In the genomic region with DNA sequence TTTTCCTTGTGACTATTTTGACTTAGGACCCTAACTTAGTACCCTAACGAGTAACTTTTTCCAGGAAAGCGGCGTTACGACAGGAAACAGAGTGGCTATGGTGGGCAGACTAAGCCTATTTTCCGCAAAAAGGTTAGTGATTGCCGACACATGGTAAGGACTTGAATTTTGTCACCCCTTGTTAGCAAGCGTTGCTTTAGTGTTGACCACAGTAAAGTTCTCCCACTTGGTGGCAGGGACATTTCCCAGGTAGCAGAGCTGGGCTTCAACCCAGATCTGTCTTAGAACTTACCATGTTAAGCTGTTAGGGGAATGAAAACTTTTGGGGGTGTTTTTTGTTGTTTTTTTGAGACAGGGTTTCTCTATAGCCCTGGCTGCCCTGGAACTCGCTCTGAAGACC, we compare ENCODE assay signal across 9 mouse cellular contexts. TPM values are rescaled to one million over a fixed set of nuclear protein-coding genes. Genes with fewer than 3 reads are reported as not detected.
DNase-seq lines count a peak whose midpoint lies in the region; ATAC-seq and TF ChIP-seq lines count a peak whose summit lies in the region.
"Had no signal": no experiment of that assay in that cellular context is flagged by ENCODE, and none has a peak within 500 bp of the region (broad histone marks: within the 10 kb centered on the region; RNA-seq: fewer than 3 reads in every experiment).

No protein-coding gene starts in this region.

- WGBS in heart, embryonic 15.5 days: 25% methylated on average over 8 of the region's 8 CpGs
- 29% methylated on average over 8 of the region's 8 CpGs for WGBS in hindbrain, embryonic 11.5 days
- WGBS in midbrain, embryonic 10.5 days: 37% methylated on average over 8 of the region's 8 CpGs

- TF ChIP-seq EP300 in MEL (IDR thresholded peaks at IDR 0.05; ENCODE audit: low read depth in 1 of 2, low read length in 2 of 2): no peak

- H3K27me3 ChIP-seq in heart, embryonic 15.5 days: no peaks in the 10 kb centered on the region
- H3K27me3 ChIP-seq in MEL (ENCODE audit: control insufficient read depth in 1 of 2, insufficient read depth in 2 of 2, low read length in 2 of 2): no peaks in the 10 kb centered on the region
- H3K27me3 ChIP-seq in hindbrain, embryonic 11.5 days (ENCODE audit: control insufficient read depth, insufficient read depth, low read length): no peaks in the 10 kb centered on the region
- peaks cover 22% of the 10 kb centered on the region; the same call in 1 of the 2 replicates for H3K27me3 ChIP-seq in midbrain, embryonic 10.5 days (ENCODE audit: low read depth, poor library complexity, severe bottlenecking)

- peak overlapping the region; percentile 54 for H3K9ac ChIP-seq in heart, embryonic 15.5 days
- H3K9ac ChIP-seq in MEL (ENCODE audit: control insufficient read depth, low read depth, low read length, poor library complexity, severe bottlenecking): peak overlapping the region; percentile 69
- peak overlapping the region; percentile 72 for H3K9ac ChIP-seq in hindbrain, embryonic 11.5 days (ENCODE audit: low read depth, low read length)

- H3K9me3 ChIP-seq in heart, embryonic 15.5 days (replicated peaks): no peaks in the 10 kb centered on the region
- no peaks in the 10 kb centered on the region for H3K9me3 ChIP-seq in MEL (replicated peaks; ENCODE audit: insufficient read depth, low read length)
- H3K9me3 ChIP-seq in hindbrain, embryonic 11.5 days (ENCODE audit: control insufficient read depth, low read length): no peaks in the 10 kb centered on the region
- H3K9me3 ChIP-seq in midbrain, embryonic 10.5 days (replicated peaks): no peaks in the 10 kb centered on the region

- no peak for DNase-seq in heart, adult 11 months
- peak; percentile 52 for DNase-seq in MEL (ENCODE audit: low read depth, low spot score)
- no peak for DNase-seq in hindbrain, embryonic 11.5 days (ENCODE audit: low spot score)
- no peak for DNase-seq in midbrain, embryonic 10.5 days (ENCODE audit: low spot score)
- DNase-seq in urinary bladder, postnatal 25 days (ENCODE audit: low spot score): no peak
- DNase-seq in spleen, adult 18-20 months: no peak
- DNase-seq: cerebellum, adult 9-11 months had no signal

- H3K27ac ChIP-seq in heart, embryonic 15.5 days: no peak overlapping the region
- H3K27ac ChIP-seq in MEL (ENCODE audit: control insufficient read depth, low read depth, low read length): peak overlapping the region; percentile 84
- no peak overlapping the region for H3K27ac ChIP-seq in hindbrain, embryonic 11.5 days (ENCODE audit: low read depth, low read length)
- peak overlapping the region; percentile 83 for H3K27ac ChIP-seq in midbrain, embryonic 10.5 days (replicated peaks)

- ATAC-seq in heart, embryonic 15.5 days (replicated peaks; ENCODE audit: insufficient number of reproducible peaks, insufficient read depth, low FRiP score, low read depth): no peak
- no peak for ATAC-seq in hindbrain, embryonic 11.5 days (ENCODE audit: low FRiP score)
- no peak for ATAC-seq in frontal cortex, adult (ENCODE audit: low TSS enrichment)

- TF ChIP-seq RAD21 in MEL (IDR thresholded peaks at IDR 0.05; ENCODE audit: low read depth, low read length): no peak

- H3K79me2 ChIP-seq in MEL (ENCODE audit: control insufficient read depth, insufficient read depth, low read length, poor library complexity): peaks cover 59% of the 10 kb centered on the region

- peaks cover 7% of the 10 kb centered on the region; the same call in 1 of the 2 replicates for H3K36me3 ChIP-seq in heart, embryonic 15.5 days
- H3K36me3 ChIP-seq in MEL (ENCODE audit: control insufficient read depth in 1 of 2, insufficient read depth in 2 of 2, low read length in 2 of 2): peaks cover 18 to 35% of the 10 kb centered on the region in 2 experiments
- no peaks in the 10 kb centered on the region for H3K36me3 ChIP-seq in hindbrain, embryonic 11.5 days (ENCODE audit: control insufficient read depth, insufficient read depth, low read length)
- peaks cover 40% of the 10 kb centered on the region for H3K36me3 ChIP-seq in midbrain, embryonic 10.5 days

- H3K4me1 ChIP-seq in heart, embryonic 15.5 days (replicated peaks): peaks cover 4% of the 10 kb centered on the region
- H3K4me1 ChIP-seq in MEL (ENCODE audit: control insufficient read depth in 1 of 2, insufficient read depth in 2 of 2, low read length in 2 of 2): peaks cover 7 to 12% of the 10 kb centered on the region in 2 experiments; a peak in 3 of 4 replicates
- no peaks in the 10 kb centered on the region for H3K4me1 ChIP-seq in hindbrain, embryonic 11.5 days (replicated peaks; ENCODE audit: control insufficient read depth, insufficient read depth, low read length)
- peaks cover 14% of the 10 kb centered on the region for H3K4me1 ChIP-seq in midbrain, embryonic 10.5 days

- no peak for TF ChIP-seq CTCF in MEL (IDR thresholded peaks at IDR 0.05 in 2 of 3, conservative IDR thresholded peaks at IDR 0.05 in 1 of 3; ENCODE audit: control insufficient read depth in 1 of 3, insufficient read depth in 1 of 3, low read depth in 2 of 3, low read length in 3 of 3, poor library complexity in 1 of 3, severe bottlenecking in 1 of 3)

- no peak for TF ChIP-seq POLR2A in MEL (IDR thresholded peaks at IDR 0.05; ENCODE audit: control insufficient read depth in 1 of 2, insufficient read depth in 1 of 2, low read depth in 1 of 2, low read length in 2 of 2, poor library complexity in 1 of 2)

- H3K4me3 ChIP-seq in heart, embryonic 15.5 days: peak overlapping the region; percentile 53
- H3K4me3 ChIP-seq in MEL (ENCODE audit: control insufficient read depth in 1 of 2, insufficient read depth in 1 of 2, low read depth in 2 of 2, low read length in 2 of 2): peak overlapping the region; percentile 59 to 70
- peak overlapping the region; percentile 58 for H3K4me3 ChIP-seq in hindbrain, embryonic 11.5 days (ENCODE audit: low read depth, low read length)
- H3K4me3 ChIP-seq in midbrain, embryonic 10.5 days: peak overlapping the region; percentile 67

- H3K4me2 ChIP-seq in heart, embryonic 15.5 days: peak overlapping the region; percentile 61
- peak overlapping the region; percentile 49 for H3K4me2 ChIP-seq in hindbrain, embryonic 11.5 days (replicated peaks; ENCODE audit: low read depth, low read length)

TF ChIP-seq in MEL, 35 proteins besides CTCF, POLR2A, EP300 and RAD21:
- TF ChIP-seq ZNF384 (IDR thresholded peaks at IDR 0.05; ENCODE audit: low read depth, low read length) (no peak), ETS1 (IDR thresholded peaks at IDR 0.05; ENCODE audit: low read depth, low read length) (no peak), CHD1 (IDR thresholded peaks at IDR 0.05; ENCODE audit: low read depth, low read length) (no peak), GABPA (IDR thresholded peaks at IDR 0.05; ENCODE audit: low read depth, low read length) (no peak), CHD2 (IDR thresholded peaks at IDR 0.05; ENCODE audit: low read length) (no peak)
TF ChIP-seq in MEL: peak in this region for 0.

RNA-seq across cellular contexts. Expression of gene Rpl36a, which starts 1.0 kb away (rescaled TPM):
- 203 and 263 TPM in 2 replicates for polyA plus RNA-seq in heart, embryonic 15.5 days (2015; fragmentation: Nextera tagmentation; extraction: Ambion mirVana)
- total RNA-seq in MEL (2012; rRNA removed): 6,735 and 6,935 TPM in 2 replicates
- polyA plus RNA-seq in MEL (2012; ENCODE audit: insufficient read depth in 1 of 2, insufficient read length in 2 of 2, low read depth in 1 of 2, low replicate concordance in 2 of 2, missing spikeins in 1 of 2): 1,000 to 10,000 TPM in 1 of 2 experiments, not detected in 1; 1,673 TPM
- polyA plus RNA-seq in hindbrain, embryonic 11.5 days (2014; fragmentation: Nextera tagmentation; extraction: Ambion mirVana): 279 and 285 TPM in 2 replicates
- 260 and 328 TPM in 2 replicates for polyA plus RNA-seq in midbrain, embryonic 10.5 days (2016; fragmentation: Nextera tagmentation; extraction: Ambion mirVana)

RNA-seq across cellular contexts. Expression of gene Btk, which starts 3.1 kb away (rescaled TPM):
- 0.74 and 2.1 TPM in 2 replicates for polyA plus RNA-seq in heart, embryonic 15.5 days (2015; fragmentation: Nextera tagmentation; extraction: Ambion mirVana)
- total RNA-seq in MEL (2012; rRNA removed): 134 and 137 TPM in 2 replicates
- 100 to 1,000 TPM; 291 to 327 TPM for polyA plus RNA-seq in MEL (2012; ENCODE audit: insufficient read depth in 1 of 2, insufficient read length in 2 of 2, low read depth in 1 of 2, low replicate concordance in 2 of 2, missing spikeins in 1 of 2)
- polyA plus RNA-seq in hindbrain, embryonic 11.5 days (2014; fragmentation: Nextera tagmentation; extraction: Ambion mirVana): 1.1 and 1.2 TPM in 2 replicates
- 1.0 and 1.3 TPM in 2 replicates for polyA plus RNA-seq in midbrain, embryonic 10.5 days (2016; fragmentation: Nextera tagmentation; extraction: Ambion mirVana)

RNA-seq across cellular contexts. Expression of gene Gla, which starts 14.5 kb away (rescaled TPM):
- polyA plus RNA-seq in heart, embryonic 15.5 days (2015; fragmentation: Nextera tagmentation; extraction: Ambion mirVana): 2.8 and 3.2 TPM in 2 replicates
- total RNA-seq in MEL (2012; rRNA removed): 10.0 and 10.2 TPM in 2 replicates
- polyA plus RNA-seq in MEL (2012; ENCODE audit: insufficient read depth in 1 of 2, insufficient read length in 2 of 2, low read depth in 1 of 2, low replicate concordance in 2 of 2, missing spikeins in 1 of 2): 10 to 100 TPM in 1 of 2 experiments, not detected in 1; 17.0 TPM
- polyA plus RNA-seq in hindbrain, embryonic 11.5 days (2014; fragmentation: Nextera tagmentation; extraction: Ambion mirVana): 3.0 and 5.0 TPM in 2 replicates
- polyA plus RNA-seq in midbrain, embryonic 10.5 days (2016; fragmentation: Nextera tagmentation; extraction: Ambion mirVana): 7.9 and 9.2 TPM in 2 replicates

RNA-seq across cellular contexts. Expression of gene Hnrnph2, which starts 14.5 kb away (rescaled TPM):
- polyA plus RNA-seq in heart, embryonic 15.5 days (2015; fragmentation: Nextera tagmentation; extraction: Ambion mirVana): 112 and 114 TPM in 2 replicates
- total RNA-seq in MEL (2012; rRNA removed): 127 and 134 TPM in 2 replicates
- polyA plus RNA-seq in MEL (2012; ENCODE audit: insufficient read depth in 1 of 2, insufficient read length in 2 of 2, low read depth in 1 of 2, low replicate concordance in 2 of 2, missing spikeins in 1 of 2): 100 to 1,000 TPM; 200 to 295 TPM
- polyA plus RNA-seq in hindbrain, embryonic 11.5 days (2014; fragmentation: Nextera tagmentation; extraction: Ambion mirVana): 127 and 174 TPM in 2 replicates
- polyA plus RNA-seq in midbrain, embryonic 10.5 days (2016; fragmentation: Nextera tagmentation; extraction: Ambion mirVana): 224 and 230 TPM in 2 replicates

RNA-seq across cellular contexts. Expression of gene Timm8a1, which starts 44.8 kb away (rescaled TPM):
- 65.5 and 70.3 TPM in 2 replicates for polyA plus RNA-seq in heart, embryonic 15.5 days (2015; fragmentation: Nextera tagmentation; extraction: Ambion mirVana)
- 217 and 240 TPM in 2 replicates for total RNA-seq in MEL (2012; rRNA removed)
- polyA plus RNA-seq in MEL (2012; ENCODE audit: insufficient read depth in 1 of 2, insufficient read length in 2 of 2, low read depth in 1 of 2, low replicate concordance in 2 of 2, missing spikeins in 1 of 2): 100 to 1,000 TPM; 267 to 449 TPM
- 59.6 and 72.6 TPM in 2 replicates for polyA plus RNA-seq in hindbrain, embryonic 11.5 days (2014; fragmentation: Nextera tagmentation; extraction: Ambion mirVana)
- polyA plus RNA-seq in midbrain, embryonic 10.5 days (2016; fragmentation: Nextera tagmentation; extraction: Ambion mirVana): 83.6 and 105 TPM in 2 replicates

Comparison
In these comparisons a context has a peak if more than half of its experiments do, and no peak if none do; other contexts are left out.
1. H3K27ac ChIP-seq: peak in MEL (single experiment) and midbrain, embryonic 10.5 days (single experiment); none in heart, embryonic 15.5 days (single experiment) and hindbrain, embryonic 11.5 days (single experiment).
2. RNA of gene Btk, which starts 3.1 kb away (polyA plus RNA-seq): 291 to 327 TPM in MEL; 1.0 to 1.3 TPM in midbrain, embryonic 10.5 days, 1.1 to 1.2 TPM in hindbrain, embryonic 11.5 days and 0.74 to 2.1 TPM in heart, embryonic 15.5 days; every median in the first group is over 10 times any median in the second.
3. Peak in every context shown above with its lines, with median percentiles within 50 percentile points of each other: H3K4me3 ChIP-seq and H3K9ac ChIP-seq.